Mouse (Mus musculus): ENCODE data around the gene Mamstr.

Mamstr gene

GRCm38 (mm10) chr7:45692364-45692763 lies 52.6 kb downstream of the Mamstr start:
- no peak for DNase-seq (ENCODE audit: low spot score in 2 of 2)

- no peak for DNase-seq (ENCODE audit: low spot score in 2 of 2)
These were observed 54.3 kb downstream of the Mamstr start, which contains the start of gene Sec1 for GRCm38 (mm10) chr7:45693921-45694591. TSS of gene Sec1 (minus strand) at chr7:45694402.

- DNase-seq (ENCODE audit: low spot score in 2 of 2): no peak
These were observed 55.3 kb downstream of the Mamstr start for GRCm38 (mm10) chr7:45695098-45695497.

Measured in frontal cortex, postnatal 36 days (tissue).